Mouse (Mus musculus) brain, embryonic 18.5 days (tissue): Measurements from ENCODE around the gene Kat14.

Source experiments
- DNase-seq: peaks from one replicate; pipeline ENCODE4 v3.0.0-alpha.2; 2012; ENCODE audit warnings: low read depth, low spot score

Gene Kat14

GRCm38 (mm10) chr2:144452364-144453008 is 83.7 kb downstream of the Kat14 start:
- DNase-seq = peak; percentile 22
